Comparison of ENCODE assay signal across 9 mouse cellular contexts in the genomic region with DNA sequence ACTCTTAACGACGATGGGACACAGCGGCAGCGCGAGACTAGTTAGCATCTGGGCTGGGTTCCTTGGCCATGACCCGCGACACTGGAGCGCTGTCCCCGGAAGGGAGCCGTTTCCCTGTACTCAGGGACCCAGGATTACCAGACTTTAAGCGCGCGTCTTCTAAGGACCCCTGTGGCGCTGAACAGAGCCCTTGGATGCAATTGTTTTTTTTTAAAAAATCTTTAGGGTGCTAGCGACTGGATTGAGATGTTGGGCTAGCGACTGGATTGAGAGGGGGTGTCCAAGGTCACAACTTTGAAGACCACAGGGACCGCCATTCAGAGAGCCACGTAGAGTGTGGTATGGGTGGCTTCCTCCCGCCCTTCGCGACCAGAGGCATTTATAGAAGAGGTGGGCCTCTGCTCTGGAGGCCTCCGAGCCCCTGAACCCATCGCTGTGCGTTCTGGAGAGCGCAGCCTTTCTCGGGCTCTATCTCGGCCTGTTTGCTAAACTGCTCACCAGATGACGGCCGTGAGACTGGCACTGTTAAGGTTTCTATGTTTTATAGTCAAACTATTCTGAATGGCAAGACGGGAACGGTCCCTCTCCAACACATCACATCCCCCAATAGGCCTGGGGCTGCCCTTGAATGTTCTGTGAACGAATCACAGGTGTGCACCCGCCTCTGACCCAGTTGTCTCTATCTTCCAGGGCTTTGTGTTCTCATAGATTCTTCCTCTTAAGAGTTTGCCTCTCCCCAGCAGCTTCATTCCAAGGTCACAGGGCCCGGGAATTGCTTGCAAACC. TPM values are rescaled to one million over a fixed set of nuclear protein-coding genes. Genes with fewer than 3 reads are reported as not detected.
DNase-seq lines count a peak whose midpoint lies in the region; ATAC-seq and TF ChIP-seq lines count a peak whose summit lies in the region.
"Had no signal": no experiment of that assay in that cellular context is flagged by ENCODE, and none has a peak within 500 bp of the region (broad histone marks: within the 10 kb centered on the region; RNA-seq: fewer than 3 reads in every experiment).

No protein-coding gene starts in this region.

- peak overlapping the region; percentile 95 for H3K27ac ChIP-seq in ES-Bruce4 (ENCODE audit: insufficient read depth, low read length)
- H3K27ac ChIP-seq in embryonic facial prominence, embryonic 11.5 days (replicated peaks; ENCODE audit: low read depth, low read length), result peak overlapping the region; percentile 99; the same call in 1 of the 2 replicates
- H3K27ac ChIP-seq in intestine, postnatal 0 days (ENCODE audit: low read depth, low read length), result peak overlapping the region; percentile 99
- H3K27ac ChIP-seq in midbrain, postnatal 0 days (ENCODE audit: low read depth, low read length), result no peak overlapping the region

- peak overlapping the region; percentile 92 for H3K4me2 ChIP-seq in embryonic facial prominence, embryonic 11.5 days (ENCODE audit: low read depth, low read length)
- peak overlapping the region; percentile 92 for H3K4me2 ChIP-seq in intestine, postnatal 0 days (replicated peaks; ENCODE audit: low read depth)
- peak overlapping the region; percentile 90 for H3K4me2 ChIP-seq in midbrain, postnatal 0 days (ENCODE audit: low read depth, low read length, poor library complexity, severe bottlenecking)

- H3K4me1 ChIP-seq in ES-Bruce4 (ENCODE audit: control insufficient read depth, insufficient read depth, low read length), result no peaks in the 10 kb centered on the region
- H3K4me1 ChIP-seq in embryonic facial prominence, embryonic 11.5 days (ENCODE audit: control insufficient read depth, insufficient read depth, low read length), result 0 out of 2 replicates have a peak, but pooled peaks cover 3% of the 10 kb centered on the region
- H3K4me1 ChIP-seq in intestine, postnatal 0 days (replicated peaks; ENCODE audit: control insufficient read depth, insufficient read depth, low read length), result peaks cover 9% of the 10 kb centered on the region; the same call in 1 of the 2 replicates
- H3K4me1 ChIP-seq in midbrain, postnatal 0 days (ENCODE audit: insufficient read depth, low read length), result peaks cover 7% of the 10 kb centered on the region; the same call in 1 of the 2 replicates

- peak overlapping the region; percentile 98 for H3K9ac ChIP-seq in ES-Bruce4 (ENCODE audit: low read depth, poor library complexity, severe bottlenecking)
- peak overlapping the region; percentile 74 for H3K9ac ChIP-seq in embryonic facial prominence, embryonic 11.5 days (replicated peaks; ENCODE audit: low read length)
- peak overlapping the region; percentile 94 for H3K9ac ChIP-seq in intestine, postnatal 0 days (ENCODE audit: low read depth, low read length)
- peak overlapping the region; percentile 77; the same call in 1 of the 2 replicates for H3K9ac ChIP-seq in midbrain, postnatal 0 days (replicated peaks; ENCODE audit: low read length, poor library complexity, severe bottlenecking)

- H3K9me3 ChIP-seq in ES-Bruce4 (replicated peaks; ENCODE audit: control insufficient read depth, insufficient read depth, low read length, poor library complexity, severe bottlenecking), result peaks cover 5% of the 10 kb centered on the region; the same call in 1 of the 2 replicates
- no peaks in the 10 kb centered on the region for H3K9me3 ChIP-seq in embryonic facial prominence, embryonic 11.5 days (replicated peaks; ENCODE audit: control insufficient read depth, low read length)
- H3K9me3 ChIP-seq in intestine, postnatal 0 days (ENCODE audit: control insufficient read depth), result no peaks in the 10 kb centered on the region
- H3K9me3 ChIP-seq in midbrain, postnatal 0 days (ENCODE audit: low read length), result no peaks in the 10 kb centered on the region

- TF ChIP-seq POLR2A in ES-Bruce4 (IDR thresholded peaks at IDR 0.05; ENCODE audit: insufficient read depth, low read length), result no peak

- WGBS in embryonic facial prominence, embryonic 11.5 days, result 4% methylated on average over 34 of the region's 34 CpGs
- WGBS in intestine, postnatal 0 days, result 15% methylated on average over 34 of the region's 34 CpGs
- WGBS in midbrain, postnatal 0 days, result 16% methylated on average over 34 of the region's 34 CpGs

- peak; percentile 90 for DNase-seq in heart, adult 11 months
- no peak for DNase-seq in heart, adult 18-20 months
- DNase-seq in embryonic facial prominence, embryonic 11.5 days (ENCODE audit: low spot score), result no peak
- DNase-seq in midbrain, postnatal 0 days (ENCODE audit: low spot score), result no peak
- no peak for DNase-seq in frontal cortex, adult 2 months (ENCODE audit: extremely low spot score in 1 of 2, low spot score in 1 of 2)
- DNase-seq in gastrocnemius, adult 8-10 months (ENCODE audit: low spot score in 2 of 2), result no peak

- peak overlapping the region; percentile 75 for H3K4me3 ChIP-seq in ES-Bruce4 (ENCODE audit: low read depth, low read length)
- H3K4me3 ChIP-seq in embryonic facial prominence, embryonic 11.5 days (ENCODE audit: low read depth, low read length), result peak overlapping the region; percentile 95
- peak overlapping the region; percentile 91 for H3K4me3 ChIP-seq in intestine, postnatal 0 days (ENCODE audit: low read depth, low read length)
- H3K4me3 ChIP-seq in midbrain, postnatal 0 days (ENCODE audit: low read depth, low read length), result peak overlapping the region; percentile 89

- no peak for TF ChIP-seq EP300 in ES-Bruce4 (IDR thresholded peaks at IDR 0.05; ENCODE audit: insufficient read depth, low read depth, low read length)

- no peaks in the 10 kb centered on the region for H3K27me3 ChIP-seq in ES-Bruce4 (ENCODE audit: control insufficient read depth, insufficient read depth, low read length, poor library complexity, severe bottlenecking)
- no peaks in the 10 kb centered on the region for H3K27me3 ChIP-seq in embryonic facial prominence, embryonic 11.5 days (ENCODE audit: control insufficient read depth, insufficient read depth, low read length)
- no peaks in the 10 kb centered on the region for H3K27me3 ChIP-seq in intestine, postnatal 0 days (replicated peaks; ENCODE audit: control insufficient read depth, insufficient read depth, low read length)
- peaks cover 7% of the 10 kb centered on the region for H3K27me3 ChIP-seq in midbrain, postnatal 0 days (ENCODE audit: insufficient read depth, low read length)
- H3K27me3 ChIP-seq: Patski had no signal

- no peak for TF ChIP-seq CTCF in ES-Bruce4 (IDR thresholded peaks at IDR 0.05; ENCODE audit: low read depth, low read length)
- no peak for TF ChIP-seq CTCF in intestine, postnatal 0 days (IDR thresholded peaks at IDR 0.05; ENCODE audit: low read depth)
- no peak for TF ChIP-seq CTCF in midbrain, postnatal 0 days (IDR thresholded peaks at IDR 0.05)

- ATAC-seq in embryonic facial prominence, embryonic 11.5 days (replicated peaks; ENCODE audit: insufficient number of reproducible peaks, low FRiP score, low TSS enrichment, low read depth), result no peak
- ATAC-seq in intestine, postnatal 0 days, result peak; percentile 15; the same call in 1 of the 2 replicates
- ATAC-seq in midbrain, postnatal 0 days (ENCODE audit: low FRiP score), result no peak

- H3K36me3 ChIP-seq in ES-Bruce4 (ENCODE audit: control insufficient read depth, insufficient read depth, low read length, poor library complexity, severe bottlenecking), result peaks cover 5% of the 10 kb centered on the region; the same call in 1 of the 2 replicates
- no peaks in the 10 kb centered on the region for H3K36me3 ChIP-seq in embryonic facial prominence, embryonic 11.5 days (replicated peaks; ENCODE audit: control insufficient read depth, insufficient read depth, low read depth, low read length)
- no peaks in the 10 kb centered on the region for H3K36me3 ChIP-seq in intestine, postnatal 0 days (ENCODE audit: control insufficient read depth, insufficient read depth)
- no peaks in the 10 kb centered on the region for H3K36me3 ChIP-seq in midbrain, postnatal 0 days (ENCODE audit: insufficient read depth, low read length)

RNA-seq across cellular contexts. Expression of a gene that starts 0.7 kb away (rescaled TPM):
- 10 to 100 TPM; 24.4 to 30.6 TPM for total RNA-seq in heart, adult 18-20 months (2021)
- 218 and 252 TPM in 2 replicates for polyA plus RNA-seq in ES-Bruce4 (2011; ENCODE audit: insufficient read depth, insufficient read length, low read depth, missing spikeins)
- polyA plus RNA-seq in embryonic facial prominence, embryonic 11.5 days (2014; fragmentation: Nextera tagmentation; extraction: Ambion mirVana), result 129 and 131 TPM in 2 replicates
- polyA plus RNA-seq in intestine, postnatal 0 days (2015; fragmentation: Nextera tagmentation; extraction: Ambion mirVana), result 42.2 and 42.6 TPM in 2 replicates
- total RNA-seq in midbrain, postnatal 0 days (2014; rRNA removed), result 58.6 and 64.8 TPM in 2 replicates
- polyA plus RNA-seq in midbrain, postnatal 0 days (2015; fragmentation: Nextera tagmentation; extraction: Ambion mirVana), result 25.9 and 29.1 TPM in 2 replicates
- polyA plus RNA-seq in frontal cortex, adult 2 months (2012; rRNA removed), result 59.6 and 59.8 TPM in 2 replicates
- total RNA-seq in gastrocnemius, adult 8-10 months (2022), result 10 to 100 TPM; 15.9 to 19.6 (median 18.1) TPM

RNA-seq across cellular contexts. Expression of a gene that starts 1.7 kb away (rescaled TPM):
- 1 to 10 TPM; 1.3 to 2.6 TPM for total RNA-seq in heart, adult 18-20 months (2021)
- 31.6 and 34.8 TPM in 2 replicates for polyA plus RNA-seq in ES-Bruce4 (2011; ENCODE audit: insufficient read depth, insufficient read length, low read depth, missing spikeins)
- polyA plus RNA-seq in embryonic facial prominence, embryonic 11.5 days (2014; fragmentation: Nextera tagmentation; extraction: Ambion mirVana), result 75.6 and 87.9 TPM in 2 replicates
- 29.5 and 29.8 TPM in 2 replicates for polyA plus RNA-seq in intestine, postnatal 0 days (2015; fragmentation: Nextera tagmentation; extraction: Ambion mirVana)
- 32.6 and 37.2 TPM in 2 replicates for total RNA-seq in midbrain, postnatal 0 days (2014; rRNA removed)
- 10.7 and 12.1 TPM in 2 replicates for polyA plus RNA-seq in midbrain, postnatal 0 days (2015; fragmentation: Nextera tagmentation; extraction: Ambion mirVana)
- polyA plus RNA-seq in frontal cortex, adult 2 months (2012; rRNA removed), result 63.2 and 69.6 TPM in 2 replicates
- total RNA-seq in gastrocnemius, adult 8-10 months (2022), result 1 to 10 TPM in 1 of 4 experiments, under 1 TPM in 3; 0.17 to 1.3 (median 0.62) TPM
